Mouse (Mus musculus) myocyte (in vitro differentiated cells): ENCODE data around the gene D630045J12Rik. TPM values are rescaled to one million over a fixed set of nuclear protein-coding genes. Genes with fewer than 3 reads are reported as not detected.

Experiments used
- H3K27me3 ChIP-seq: one replicate; pipeline ENCODE4 v1.6.1; 2011; ENCODE audit not compliant: control insufficient read depth, insufficient read depth, insufficient read length
- H3K36me3 ChIP-seq: one replicate; pipeline ENCODE4 v1.6.1; 2011; ENCODE audit not compliant: control insufficient read depth, insufficient read depth
- H3K4me2 ChIP-seq: one replicate; pipeline ENCODE4 v1.6.1; 2011; ENCODE audit warnings: low read depth, control low read depth
- H3K4me3 ChIP-seq: one replicate; pipeline ENCODE4 v1.5.1; 2011; ENCODE audit warnings: mild to moderate bottlenecking, control low read depth, moderate library complexity
- H3K79me2 ChIP-seq: one replicate; pipeline ENCODE4 v1.6.1; 2011; ENCODE audit not compliant: control insufficient read depth, insufficient read depth
- H3ac ChIP-seq: one replicate; pipeline ENCODE4 v1.6.1; 2011; ENCODE audit not compliant: control insufficient read depth, insufficient read length
- CEBPB ChIP-seq: IDR thresholded peaks from 2 replicates; pipeline ENCODE4 v1.6.1; 2011; ENCODE audit warnings: mild to moderate bottlenecking, moderate library complexity; ENCODE audit not compliant: poor library complexity, insufficient read depth, severe bottlenecking
- E2F4 ChIP-seq: IDR thresholded peaks from one replicate; pipeline ENCODE4 v1.6.1; 2011; ENCODE audit warnings: mild to moderate bottlenecking, control low read depth, moderate library complexity; ENCODE audit not compliant: insufficient read depth
- MAX ChIP-seq: IDR thresholded peaks from one replicate; pipeline ENCODE4 v1.6.1; 2011; ENCODE audit warnings: low read depth, mild to moderate bottlenecking, control low read depth
- MYOD1 ChIP-seq, 3 experiments: IDR thresholded peaks; one replicate each; pipeline ENCODE4 v1.6.1; 2011; ENCODE audit warnings: control low read depth in 2 of 3, low read depth in 2 of 3, mild to moderate bottlenecking in 2 of 3, moderate library complexity in 1 of 3; ENCODE audit not compliant: insufficient read length in 2 of 3, control insufficient read depth in 1 of 3
- MYOG ChIP-seq, 3 experiments: IDR thresholded peaks; one replicate each; pipeline ENCODE4 v1.6.1; 2011; ENCODE audit warnings: control low read depth in 2 of 3, low read depth in 2 of 3, mild to moderate bottlenecking in 2 of 3; ENCODE audit not compliant: insufficient read length in 2 of 3, control insufficient read depth in 1 of 3, insufficient read depth in 1 of 3
- POLR2A ChIP-seq: IDR thresholded peaks from one replicate; pipeline ENCODE4 v1.6.1; 2011; ENCODE audit warnings: low read depth, mild to moderate bottlenecking, control low read depth, moderate library complexity; ENCODE audit not compliant: insufficient read length
- POLR2AphosphoS2 ChIP-seq: IDR thresholded peaks from one replicate; pipeline ENCODE4 v1.6.1; 2011; ENCODE audit warnings: low read depth, control low read depth; ENCODE audit not compliant: insufficient read length
- REST ChIP-seq: IDR thresholded peaks from one replicate; pipeline ENCODE4 v1.6.1; 2011; ENCODE audit warnings: mild to moderate bottlenecking, control low read depth, moderate library complexity; ENCODE audit not compliant: insufficient read depth, insufficient read length
- SRF ChIP-seq: IDR thresholded peaks from one replicate; pipeline ENCODE4 v1.6.1; 2011; ENCODE audit warnings: low read depth; ENCODE audit not compliant: control insufficient read depth, insufficient read length
- TCF12 ChIP-seq: IDR thresholded peaks from one replicate; pipeline ENCODE4 v1.6.1; 2011; ENCODE audit warnings: mild to moderate bottlenecking, control low read depth; ENCODE audit not compliant: poor library complexity, insufficient read depth, severe bottlenecking
- TCF3 ChIP-seq: IDR thresholded peaks from one replicate; pipeline ENCODE4 v1.6.1; 2011; ENCODE audit warnings: low read depth, control low read depth; ENCODE audit not compliant: insufficient read length
- USF1 ChIP-seq: IDR thresholded peaks from one replicate; pipeline ENCODE4 v1.6.1; 2011; ENCODE audit warnings: low read depth, mild to moderate bottlenecking, control low read depth, moderate library complexity
- polyA plus RNA-seq: library from polyadenylated mRNA; unstranded; fragments of >200 nt; fragmentation: generic; extraction: Trizol; gene quantifications from one replicate; pipeline ENCODE4 v1.2.1, GENCODE M21; 2012; ENCODE audit warnings: missing spikeins

The D630045J12Rik gene
- polyA plus RNA-seq, 1 experiment = 0.77 TPM

- Histone ChIP-seq H3K4me3 (no peak overlapping the region), H3K27me3 (no peaks in the 10 kb centered on the region), H3ac (no peak overlapping the region), H3K79me2 (no peaks in the 10 kb centered on the region), H3K4me2 (no peak overlapping the region), H3K36me3 (no peaks in the 10 kb centered on the region)
- TF ChIP-seq MYOG (IDR thresholded peaks at IDR 0.05; ENCODE audit: control insufficient read depth in 1 of 3, insufficient read depth in 1 of 3, insufficient read length in 2 of 3, low read depth in 2 of 3) (no peak), POLR2A (no peak), MAX (no peak), TCF3 (no peak), CEBPB (no peak), TCF12 (no peak), MYOD1 (IDR thresholded peaks at IDR 0.05; ENCODE audit: control insufficient read depth in 1 of 3, insufficient read length in 2 of 3, low read depth in 2 of 3) (no peak), POLR2AphosphoS2 (no peak), REST (no peak), E2F4 (no peak)
Measured at GRCm38 (mm10) chr6:38244806-38245205, 9.0 kb downstream of the D630045J12Rik start.

GRCm38 (mm10) chr6:38244167-38244566, 9.6 kb downstream of the D630045J12Rik start:
- no peak for TF ChIP-seq MYOD1 (IDR thresholded peaks at IDR 0.05; ENCODE audit: control insufficient read depth in 1 of 3, insufficient read length in 2 of 3, low read depth in 2 of 3)
- TF ChIP-seq USF1 = no peak
- no peak for TF ChIP-seq MYOG (IDR thresholded peaks at IDR 0.05; ENCODE audit: control insufficient read depth in 1 of 3, insufficient read depth in 1 of 3, insufficient read length in 2 of 3, low read depth in 2 of 3)
- no peak for TF ChIP-seq CEBPB
- no peak overlapping the region for H3K4me2 ChIP-seq
- no peaks in the 10 kb centered on the region for H3K27me3 ChIP-seq
- no peaks in the 10 kb centered on the region for H3K36me3 ChIP-seq
- H3K4me3 ChIP-seq = no peak overlapping the region
- H3K79me2 ChIP-seq = no peaks in the 10 kb centered on the region
- H3ac ChIP-seq = no peak overlapping the region

GRCm38 (mm10) chr6:38242833-38243232, 11.0 kb downstream of the D630045J12Rik start:
- TF ChIP-seq MYOG (IDR thresholded peaks at IDR 0.05; ENCODE audit: control insufficient read depth in 1 of 3, insufficient read depth in 1 of 3, insufficient read length in 2 of 3, low read depth in 2 of 3) (no peak), TCF12 (no peak), SRF (no peak), TCF3 (no peak), POLR2A (no peak), REST (no peak), CEBPB (no peak), E2F4 (no peak), MYOD1 (IDR thresholded peaks at IDR 0.05; ENCODE audit: control insufficient read depth in 1 of 3, insufficient read length in 2 of 3, low read depth in 2 of 3) (no peak), USF1 (no peak), POLR2AphosphoS2 (no peak), MAX (no peak)
- Histone ChIP-seq H3K4me3 (no peak overlapping the region), H3K27me3 (no peaks in the 10 kb centered on the region), H3K4me2 (no peak overlapping the region), H3K79me2 (no peaks in the 10 kb centered on the region), H3K36me3 (no peaks in the 10 kb centered on the region), H3ac (no peak overlapping the region)

GRCm38 (mm10) chr6:38242295-38242830, 11.4 kb downstream of the D630045J12Rik start:
- Histone ChIP-seq H3K36me3 (no peaks in the 10 kb centered on the region), H3K79me2 (no peaks in the 10 kb centered on the region), H3K4me3 (no peak overlapping the region), H3K27me3 (no peaks in the 10 kb centered on the region), H3K4me2 (no peak overlapping the region), H3ac (no peak overlapping the region)
- TF ChIP-seq MYOD1 (IDR thresholded peaks at IDR 0.05; ENCODE audit: control insufficient read depth in 1 of 3, insufficient read length in 2 of 3, low read depth in 2 of 3) = no peak

GRCm38 (mm10) chr6:38241508-38241907, 12.3 kb downstream of the D630045J12Rik start:
- Histone ChIP-seq H3ac (no peak overlapping the region), H3K4me3 (no peak overlapping the region), H3K27me3 (no peaks in the 10 kb centered on the region), H3K36me3 (no peaks in the 10 kb centered on the region), H3K4me2 (no peak overlapping the region), H3K79me2 (no peaks in the 10 kb centered on the region)
- no peak for TF ChIP-seq E2F4
- no peak for TF ChIP-seq REST

- no peak for TF ChIP-seq POLR2AphosphoS2
- TF ChIP-seq MYOD1 (IDR thresholded peaks at IDR 0.05; ENCODE audit: control insufficient read depth in 1 of 3, insufficient read length in 2 of 3, low read depth in 2 of 3) = no peak
- TF ChIP-seq TCF3 = no peak
- no peak for TF ChIP-seq TCF12
- no peak for TF ChIP-seq SRF
- TF ChIP-seq POLR2A = no peak
- TF ChIP-seq USF1 = no peak
- TF ChIP-seq REST = no peak
- no peak for TF ChIP-seq E2F4
- no peak for TF ChIP-seq MYOG (IDR thresholded peaks at IDR 0.05; ENCODE audit: control insufficient read depth in 1 of 3, insufficient read depth in 1 of 3, insufficient read length in 2 of 3, low read depth in 2 of 3)
- TF ChIP-seq CEBPB = no peak
- Histone ChIP-seq H3K27me3 (no peaks in the 10 kb centered on the region), H3K79me2 (no peaks in the 10 kb centered on the region), H3ac (no peak overlapping the region), H3K4me3 (no peak overlapping the region), H3K4me2 (no peak overlapping the region), H3K36me3 (no peaks in the 10 kb centered on the region)
Measured at GRCm38 (mm10) chr6:38240618-38241017, 13.2 kb downstream of the D630045J12Rik start.
